Mouse (Mus musculus): ENCODE results near the gene Atp5f1.

- TF ChIP-seq CTCF (IDR thresholded peaks at IDR 0.05; ENCODE audit: borderline replicate concordance, control insufficient read depth, extremely low read depth, insufficient read depth, low read length, poor library complexity) (no peak), POLR2A (IDR thresholded peaks at IDR 0.05; ENCODE audit: control insufficient read depth, extremely low read depth, insufficient read depth, low read length, poor library complexity) (no peak)
Measured at GRCm38 (mm10) chr3:105915281-105915680, 44.6 kb downstream of the Atp5f1 start.
